Mouse (Mus musculus) embryo, embryonic 10 days (tissue): ENCODE measurements at regions not wholly inside any gene's neighbourhood (a gene's known extent, or its start where the extent isn't known, plus 50 kb on each side); places are given as distances from the start of the nearest gene placed in this dataset.

Source experiments
- DNase-seq: peaks from one replicate; pipeline ENCODE4 v3.0.0-alpha.2; 2015; ENCODE audit warnings: low spot score

GRCm38 (mm10) chr13:106562161-106562560 lies 374.6 kb downstream of the Ipo11 start:
- no peak for DNase-seq

GRCm38 (mm10) chr13:106525406-106526206 lies 411.2 kb downstream of the Ipo11 start:
- DNase-seq = no peak

GRCm38 (mm10) chr13:106514510-106515169 lies 422.1 kb downstream of the Ipo11 start:
- no peak for DNase-seq

- no peak for DNase-seq
Observed at GRCm38 (mm10) chr13:106513669-106514068, 423.1 kb downstream of the Ipo11 start.

DNA sequence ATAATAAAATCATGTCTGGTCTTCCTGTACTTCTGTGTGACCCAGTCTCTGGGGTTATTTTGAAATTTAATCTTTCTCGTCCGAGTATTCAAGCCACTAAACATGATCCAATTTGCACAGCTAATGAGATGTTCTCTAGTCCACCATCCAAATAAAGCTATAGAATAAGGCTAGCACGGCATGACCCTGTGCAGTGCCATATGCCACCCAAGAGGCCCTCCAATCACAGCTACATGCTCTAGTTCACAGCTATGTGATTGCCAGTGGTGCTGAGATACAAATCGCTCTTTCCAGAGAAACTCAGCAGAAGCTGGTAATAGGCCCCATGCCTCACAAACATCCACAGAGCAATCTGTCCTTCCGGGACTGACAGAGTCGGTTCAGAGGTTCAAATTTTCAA lies 426.3 kb downstream of the Ipo11 start:
- DNase-seq = no peak

- no peak for DNase-seq
Observed at GRCm38 (mm10) chr13:106501273-106501672, 435.5 kb downstream of the Ipo11 start.

DNA sequence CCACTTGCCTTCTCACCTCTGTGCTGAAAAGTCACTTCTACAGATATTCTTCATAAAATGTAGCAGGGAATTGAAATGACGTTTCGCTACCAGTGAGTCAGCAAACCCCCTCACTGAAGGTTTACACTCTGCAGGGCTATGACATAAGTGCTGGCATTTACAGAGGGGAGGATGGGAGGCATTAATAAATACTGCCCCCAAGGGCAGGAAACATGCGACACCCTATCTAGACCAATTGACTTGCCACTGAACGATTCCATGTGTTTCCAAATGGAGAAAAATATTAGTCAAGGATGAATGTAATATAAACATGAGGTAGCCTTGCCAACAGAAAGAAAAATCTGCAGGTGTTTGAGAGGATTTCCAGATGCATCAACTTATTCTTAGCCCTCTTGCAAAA lies 465.5 kb downstream of the Ipo11 start:
- DNase-seq = no peak

- no peak for DNase-seq
Observed at GRCm38 (mm10) chr13:106454366-106454927, 482.3 kb downstream of the Ipo11 start.

GRCm38 (mm10) chr13:106432165-106432564 lies 504.6 kb downstream of the Ipo11 start:
- peak; percentile 15 for DNase-seq

- DNase-seq = no peak
Observed at GRCm38 (mm10) chr13:106406608-106407038, 530.1 kb downstream of the Ipo11 start.

DNA sequence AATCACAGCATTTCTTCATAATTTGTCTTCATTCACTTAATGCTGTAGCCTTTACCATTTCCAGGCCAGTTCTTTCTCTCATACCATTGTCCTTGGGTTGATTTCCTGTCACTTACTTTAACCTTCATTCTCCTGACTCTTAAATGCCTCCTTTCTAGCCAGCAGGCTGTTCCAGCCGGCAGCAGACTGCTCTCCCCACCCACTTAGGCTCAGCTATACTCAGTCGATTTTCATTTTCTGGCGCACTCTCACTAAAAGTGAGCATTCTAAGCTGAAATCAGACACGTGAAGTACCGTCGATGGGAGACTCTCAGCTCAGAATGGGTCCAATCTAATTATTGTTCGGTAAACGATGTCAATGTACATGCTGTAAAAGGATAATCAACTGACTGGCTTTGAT lies 544.1 kb downstream of the Ipo11 start:
- no peak for DNase-seq

DNA sequence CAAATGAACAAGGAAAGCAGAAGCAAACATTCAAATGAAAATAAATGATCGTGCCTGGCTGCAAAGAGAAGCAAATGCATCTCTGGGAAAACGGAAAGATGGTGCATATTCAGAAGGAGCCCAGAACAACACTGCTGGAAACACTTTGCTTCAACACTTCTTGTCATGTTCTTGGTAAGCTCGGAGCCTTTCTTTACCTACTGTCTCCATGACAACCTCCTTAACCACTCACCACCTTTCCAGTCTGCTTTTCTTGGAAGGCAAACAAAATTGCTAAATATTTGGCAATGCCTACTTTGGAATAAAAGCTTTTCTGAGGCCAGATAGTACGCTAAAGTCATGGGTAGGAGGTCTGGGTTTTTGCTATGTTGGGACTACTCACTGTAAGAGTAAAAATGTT lies 548.1 kb downstream of the Ipo11 start:
- DNase-seq = no peak

DNA sequence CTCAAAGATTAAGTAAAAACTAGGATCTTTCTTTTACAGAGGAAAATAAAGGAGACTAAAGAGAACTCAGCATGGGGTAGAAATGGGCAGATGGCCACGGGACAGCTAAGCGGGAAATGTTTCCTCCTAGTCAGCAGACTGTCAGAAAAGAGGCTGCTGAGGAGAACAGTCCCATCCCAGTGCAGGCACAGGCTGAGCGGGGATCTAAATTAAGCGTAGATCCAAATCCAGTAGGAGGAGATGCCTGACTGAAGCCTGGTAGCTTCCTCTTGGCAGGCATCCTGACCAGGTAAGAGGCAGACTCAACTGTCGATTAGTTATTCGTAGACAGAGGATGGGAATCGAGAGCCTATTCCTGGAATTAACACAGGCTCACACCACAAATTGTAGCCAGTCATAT lies 569.2 kb downstream of the Ipo11 start:
- no peak for DNase-seq

GRCm38 (mm10) chr13:106352614-106353409 lies 583.9 kb downstream of the Ipo11 start:
- no peak for DNase-seq

DNA sequence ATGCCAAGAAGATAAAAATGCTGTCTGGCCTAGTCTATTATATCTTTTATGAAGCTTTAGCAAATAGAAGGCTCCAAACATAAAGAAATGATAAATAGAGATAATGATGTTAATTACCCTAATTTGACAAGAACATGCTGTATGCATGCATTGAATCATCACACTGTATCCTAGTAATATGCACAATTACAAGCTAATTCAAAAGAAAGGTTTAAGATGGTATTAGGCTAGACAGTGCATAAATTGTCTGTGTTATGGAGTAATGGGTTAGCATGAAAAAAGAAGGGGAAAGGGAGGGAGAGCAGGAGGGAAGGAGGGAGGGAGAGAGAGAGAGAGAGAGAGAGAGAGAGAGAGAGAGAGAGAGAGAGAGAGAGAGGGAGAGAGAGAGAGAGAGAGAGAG lies 604.7 kb downstream of the Ipo11 start:
- no peak for DNase-seq

GRCm38 (mm10) chr13:106318980-106319379 lies 617.8 kb downstream of the Ipo11 start:
- no peak for DNase-seq

DNA sequence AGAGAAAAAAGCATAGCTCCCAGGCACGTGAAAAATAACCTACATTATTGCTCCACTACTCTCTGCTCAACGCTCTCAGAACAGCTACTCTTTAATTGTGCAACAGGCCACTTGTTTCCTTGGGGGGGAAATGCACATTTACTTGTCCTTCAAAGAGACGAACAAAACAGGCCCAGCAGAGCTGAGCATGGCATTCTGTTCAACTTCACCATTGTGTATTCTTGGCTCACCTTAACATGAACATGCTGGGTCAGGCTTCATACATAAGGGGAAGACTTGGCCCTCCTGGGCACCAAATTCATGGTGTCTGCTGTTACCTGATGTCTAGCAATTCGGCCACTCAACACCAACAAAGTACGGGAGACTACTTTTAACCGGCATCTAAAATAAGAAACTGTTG lies 618.3 kb downstream of the Ipo11 start:
- DNase-seq = no peak

DNA sequence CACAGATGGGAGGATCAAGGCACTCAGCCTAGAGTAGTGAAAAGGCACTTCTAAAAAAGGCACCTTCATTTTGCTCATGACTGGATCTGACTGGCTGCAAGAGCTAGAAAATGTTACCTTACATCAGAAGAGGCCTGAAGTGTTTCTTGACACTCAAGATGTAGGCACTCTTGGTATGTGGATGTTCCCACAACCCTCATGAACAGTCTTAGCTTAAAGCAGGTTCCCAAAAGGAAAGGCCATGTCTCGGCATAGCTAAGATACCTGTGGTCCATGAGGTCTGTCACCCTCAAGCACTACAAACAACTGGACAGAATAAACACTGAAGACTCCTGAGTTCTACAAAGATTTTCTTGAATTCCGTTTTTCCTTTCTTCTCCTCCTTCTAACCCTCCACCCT lies 619.5 kb downstream of the Ipo11 start:
- DNase-seq = no peak

DNA sequence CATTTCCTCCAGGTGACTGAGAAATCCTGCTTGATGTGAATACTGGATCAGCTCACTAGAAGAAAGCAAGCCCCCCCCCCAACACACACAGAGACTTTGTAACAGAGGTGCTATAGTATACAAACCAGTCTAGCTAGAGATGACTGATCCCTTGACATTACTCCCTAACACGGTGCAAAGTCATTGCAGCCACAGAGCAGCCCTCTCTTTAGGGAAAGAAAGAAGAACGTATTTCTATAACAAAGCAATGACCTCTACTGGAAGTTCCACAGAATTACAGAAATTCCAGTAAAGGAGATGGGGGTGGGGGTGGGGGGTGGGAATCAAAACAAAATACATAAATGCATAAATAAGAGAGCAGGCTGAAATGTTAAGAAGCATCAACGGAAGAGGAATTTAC lies 655.6 kb downstream of the Ipo11 start:
- DNase-seq = no peak

DNA sequence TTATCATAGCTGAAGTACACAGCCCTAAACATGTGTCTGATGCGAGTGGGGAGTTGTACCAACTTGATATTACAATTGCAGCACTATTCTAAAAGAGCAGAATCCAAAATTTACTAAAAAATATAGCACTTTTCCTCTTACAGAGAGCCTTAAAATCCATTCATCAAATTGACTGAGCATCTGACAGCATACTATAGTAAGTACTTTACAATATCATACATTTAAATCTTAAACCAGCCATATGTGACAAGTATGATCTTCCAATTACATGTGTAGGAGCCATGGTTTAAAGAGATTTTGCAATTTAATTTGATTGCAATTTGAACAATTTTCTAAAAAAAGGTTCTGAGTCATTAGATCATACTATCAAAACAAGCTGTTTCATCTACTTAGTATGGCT lies 676.9 kb downstream of the Ipo11 start:
- DNase-seq = no peak
